Mouse (Mus musculus) ES-Bruce4 (cell line): ENCODE measurements at regions not wholly inside any gene's neighbourhood (a gene's known extent, or its start where the extent isn't known, plus 50 kb on each side); places are given as distances from the start of the nearest gene placed in this dataset.
"Not testable (repeated sequence)": the region's sequence is repeated elsewhere in the genome, so short reads cannot be mapped to it uniquely, and the experiment has no call there.

Source experiments
- CTCF ChIP-seq: IDR thresholded peaks from one replicate; pipeline ENCODE4 v1.8.1; 2011; ENCODE audit warnings: low read depth, low read length
- POLR2A ChIP-seq: IDR thresholded peaks from one replicate; pipeline ENCODE4 v1.8.1; 2011; ENCODE audit warnings: low read length; ENCODE audit not compliant: insufficient read depth

GRCm38 (mm10) chr4:145433235-145433634 lies 77.3 kb upstream of the Zfp990 start:
- TF ChIP-seq CTCF, POLR2A: not testable (repeated sequence)
